Mouse (Mus musculus) neural tube, embryonic 14.5 days (tissue): ENCODE measurements around the gene Xpo6. TPM values are rescaled to one million over a fixed set of nuclear protein-coding genes. Genes with fewer than 3 reads are reported as not detected.

Source experiments
- ATAC-seq: fragments of 200-750 bp; cut with Nextera tagmentation; 2 replicates; pipeline ENCODE4 v1.8.0; 2017; ENCODE audit warnings: low read depth, mild to moderate bottlenecking, moderate TSS enrichment, moderate library complexity
- H3K27ac ChIP-seq: fragments of 300-500 bp; sonication (generic); 2 replicates; pipeline ENCODE4 v1.5.1; 2014; ENCODE audit warnings: low read depth, mild to moderate bottlenecking, control low read depth, low read length, moderate library complexity, mixed read lengths
- H3K27me3 ChIP-seq: fragments of 300-500 bp; sonication (generic); 2 replicates; pipeline ENCODE4 v1.6.1; 2014; ENCODE audit warnings: low read length; ENCODE audit not compliant: control insufficient read depth, insufficient read depth
- H3K36me3 ChIP-seq: fragments of 300-500 bp; sonication (generic); 2 replicates; pipeline ENCODE4 v1.6.1; 2014; ENCODE audit warnings: low read length, mixed read lengths; ENCODE audit not compliant: control insufficient read depth, insufficient read depth
- H3K4me1 ChIP-seq: fragments of 300-500 bp; sonication (generic); 2 replicates; pipeline ENCODE4 v1.6.1; 2014; ENCODE audit warnings: low read length; ENCODE audit not compliant: control insufficient read depth, insufficient read depth
- H3K4me2 ChIP-seq: fragments of 300-500 bp; sonication (generic); 2 replicates; pipeline ENCODE4 v1.6.1; 2014; ENCODE audit warnings: mild to moderate bottlenecking, low read depth, low read length, control low read depth
- H3K4me3 ChIP-seq: fragments of 300-500 bp; sonication (generic); 2 replicates; pipeline ENCODE4 v1.5.1; 2014; ENCODE audit warnings: low read depth, low read length, control low read depth, mixed read lengths
- H3K9ac ChIP-seq: fragments of 300-500 bp; sonication (generic); replicated peaks from 2 replicates; pipeline ENCODE4 v1.6.1; 2014; ENCODE audit warnings: low read depth, mild to moderate bottlenecking, control low read depth, low read length, mixed read lengths
- H3K9me3 ChIP-seq: fragments of 300-500 bp; sonication (generic); 2 replicates; pipeline ENCODE4 v1.6.1; 2016; ENCODE audit warnings: low read length; ENCODE audit not compliant: control insufficient read depth
- WGBS: fragments of 180-500 bp; shearing (Covaris S2); extraction: QIAGEN DNeasy Blood & Tissue Kit; methylation state at CpG from one replicate; pipeline ENCODE4 v1.1.7; 2014; 5-methylcytosine and 5-hydroxymethylcytosine counted together
- polyA plus RNA-seq: library from polyadenylated mRNA; unstranded; fragments of >200 nt; fragmentation: Nextera tagmentation; extraction: Ambion mirVana; gene quantifications from 2 replicates; pipeline ENCODE4 v1.2.1, GENCODE M21; 2014

Xpo6 gene
- polyA plus RNA-seq, 1 experiment from 2014 or later: 77.2 TPM

DNA sequence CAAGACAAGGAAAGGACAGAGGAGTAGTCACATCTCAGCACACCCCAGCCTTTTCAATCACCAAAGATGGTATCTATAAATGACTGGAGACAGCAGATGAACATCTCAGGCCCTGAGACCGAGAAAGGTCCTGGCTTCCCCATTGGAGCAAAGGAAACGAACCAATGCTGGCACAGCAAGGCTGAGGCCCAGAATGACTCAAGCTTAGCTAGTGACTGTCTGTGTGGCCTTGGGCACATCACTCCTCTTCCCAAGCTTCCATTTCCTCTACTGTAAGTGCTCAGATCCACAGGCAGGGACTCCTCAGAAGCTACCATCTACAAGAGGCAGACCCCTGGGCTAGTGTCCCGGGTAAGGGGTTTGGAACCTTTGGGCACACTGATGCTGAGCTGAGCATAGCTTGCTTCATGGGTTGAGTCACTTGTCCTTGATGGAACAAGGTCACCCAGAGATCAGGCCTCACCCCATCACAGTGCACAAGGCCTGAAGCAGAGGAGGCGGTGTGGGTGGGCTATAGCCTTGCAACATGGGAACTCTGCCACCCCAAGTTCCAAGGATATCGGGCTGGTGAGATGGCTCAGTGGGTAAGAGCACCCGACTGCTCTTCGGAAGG is 101.0 kb downstream of the Xpo6 start:
- Histone ChIP-seq H3K36me3 (peaks cover 46% of the 10 kb centered on the region), H3K9me3 (no peaks in the 10 kb centered on the region), H3K27me3 (no peaks in the 10 kb centered on the region), H3K4me2 (no peak overlapping the region), H3K4me3 (no peak overlapping the region), H3K27ac (no peak overlapping the region), H3K9ac (no peak overlapping the region), H3K4me1 (no peaks in the 10 kb centered on the region)
- 95% methylated on average over 7 of the region's 7 CpGs for WGBS
- no peak for ATAC-seq

DNA sequence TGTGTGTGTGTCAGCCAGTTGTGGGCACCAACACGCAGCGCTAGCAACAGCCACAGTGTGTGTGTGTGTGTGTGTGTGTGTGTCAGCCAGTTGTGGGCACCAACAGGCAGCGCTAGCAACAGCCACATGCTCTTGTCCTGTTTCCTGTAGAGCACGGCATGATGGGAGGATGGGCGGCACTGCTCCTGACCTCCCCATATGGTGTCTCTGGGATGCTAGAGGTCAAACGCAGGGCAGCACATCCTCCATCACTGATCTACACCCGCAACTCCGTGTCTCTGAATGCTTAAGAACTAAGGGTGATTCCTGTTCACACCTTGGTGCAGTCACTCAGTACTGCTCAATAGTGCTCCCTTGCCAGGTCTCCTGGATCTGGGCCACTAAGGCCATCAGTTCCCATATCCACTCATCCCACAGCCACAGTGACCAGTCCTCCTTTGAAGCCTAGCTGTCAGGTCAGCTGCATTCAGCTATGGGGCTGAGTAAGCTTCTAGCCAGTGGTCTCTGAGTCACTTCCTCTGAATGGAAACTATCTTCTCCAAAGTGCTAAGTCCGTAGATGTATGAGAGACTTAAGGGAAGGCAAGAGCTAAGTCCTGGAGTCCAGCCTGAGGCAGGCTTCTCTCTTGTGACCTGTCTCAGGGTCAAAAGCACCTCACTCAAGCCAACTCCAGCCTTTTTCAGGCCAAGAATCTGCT is 102.9 kb downstream of the Xpo6 start:
- Histone ChIP-seq H3K4me2 (no peak overlapping the region), H3K27me3 (no peaks in the 10 kb centered on the region), H3K4me3 (no peak overlapping the region), H3K36me3 (peaks cover 35% of the 10 kb centered on the region), H3K9ac (no peak overlapping the region), H3K4me1 (no peaks in the 10 kb centered on the region), H3K9me3 (no peaks in the 10 kb centered on the region), H3K27ac (no peak overlapping the region)
- WGBS: 79% methylated on average over 7 of the region's 9 CpGs
- ATAC-seq: no peak

DNA sequence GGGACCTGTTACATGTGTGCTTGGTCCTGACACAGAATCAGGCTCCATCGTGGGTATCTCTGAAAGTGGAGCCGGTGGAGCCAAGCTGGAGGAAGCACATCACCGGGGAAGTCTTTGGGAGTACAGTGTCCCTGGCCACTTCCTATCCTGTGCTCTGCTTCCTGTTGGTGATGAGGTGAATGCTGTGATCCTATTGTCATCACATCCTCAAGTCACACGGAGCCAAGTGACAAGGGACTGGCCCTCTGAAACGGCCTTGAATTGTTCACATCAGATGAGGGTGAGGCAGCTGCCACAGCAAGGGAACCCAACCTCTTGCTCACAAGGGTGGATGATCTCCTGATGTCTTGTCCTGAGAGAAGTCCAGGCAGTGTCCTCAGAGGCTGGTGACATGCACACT is 103.7 kb downstream of the Xpo6 start:
- 85% methylated on average over 5 of the region's 5 CpGs for WGBS
- no peak for ATAC-seq
- H3K9me3 ChIP-seq: no peaks in the 10 kb centered on the region
- no peaks in the 10 kb centered on the region for H3K4me1 ChIP-seq
- no peak overlapping the region for H3K4me2 ChIP-seq
- no peak overlapping the region for H3K9ac ChIP-seq
- H3K4me3 ChIP-seq: no peak overlapping the region
- H3K36me3 ChIP-seq: peaks cover 27% of the 10 kb centered on the region
- H3K27ac ChIP-seq: no peak overlapping the region
- no peaks in the 10 kb centered on the region for H3K27me3 ChIP-seq

DNA sequence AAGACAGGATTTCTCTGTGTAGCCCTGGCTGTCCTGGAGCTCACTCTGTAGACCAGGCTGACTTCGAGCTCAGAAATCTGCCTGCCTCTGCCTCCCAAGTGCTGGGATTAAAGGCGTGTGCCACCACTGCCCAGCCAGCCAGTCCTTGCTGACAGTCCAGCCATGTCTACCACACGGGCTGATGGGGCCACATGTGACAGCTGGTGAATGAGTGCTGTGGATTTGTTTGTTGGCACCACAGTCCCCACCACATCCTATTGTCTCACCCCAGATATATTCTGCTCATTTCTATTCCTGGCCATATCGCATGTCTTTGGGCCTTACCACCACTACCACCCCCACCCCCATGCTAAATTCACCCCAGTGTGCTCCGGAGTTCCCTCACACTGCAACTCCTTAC is 105.6 kb downstream of the Xpo6 start:
- 91% methylated on average over 5 of the region's 5 CpGs for WGBS
- peaks cover 14% of the 10 kb centered on the region; the same call in 1 of the 2 replicates for H3K36me3 ChIP-seq

DNA sequence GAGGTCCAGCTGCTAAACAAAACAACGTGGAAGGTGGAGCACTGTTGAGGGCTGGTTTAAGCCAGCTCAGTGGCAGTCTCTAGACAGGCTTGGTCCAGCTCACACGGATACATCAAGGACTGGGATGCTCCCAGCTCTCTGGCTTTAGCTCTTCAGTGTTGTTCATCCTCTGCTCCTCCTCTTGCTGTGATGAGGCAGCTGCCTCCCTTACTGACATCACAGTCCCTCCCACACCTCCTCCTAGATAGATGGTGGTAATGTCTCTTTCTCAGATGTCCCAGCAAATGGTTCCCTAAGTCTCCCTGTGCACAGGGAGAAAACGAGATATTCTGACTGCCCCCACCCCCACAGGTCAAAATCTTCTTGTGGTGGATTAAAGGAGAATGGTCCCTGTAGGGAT is 107.1 kb downstream of the Xpo6 start:
- ATAC-seq: no peak
- H3K4me3 ChIP-seq: no peak overlapping the region
- H3K27ac ChIP-seq: no peak overlapping the region
- no peaks in the 10 kb centered on the region for H3K4me1 ChIP-seq
- H3K9ac ChIP-seq: no peak overlapping the region
- no peak overlapping the region for H3K4me2 ChIP-seq
- H3K9me3 ChIP-seq: no peaks in the 10 kb centered on the region
- no peaks in the 10 kb centered on the region for H3K27me3 ChIP-seq
- WGBS: 42% methylated on average over 3 of the region's 3 CpGs
- peaks cover 7% of the 10 kb centered on the region; the same call in 1 of the 2 replicates for H3K36me3 ChIP-seq

More for the DNA sequence above, 105.6 kb downstream of the Xpo6 start:
- H3K4me3 ChIP-seq: no peak overlapping the region
- ATAC-seq: no peak
- H3K27ac ChIP-seq: no peak overlapping the region
- no peaks in the 10 kb centered on the region for H3K27me3 ChIP-seq
- no peaks in the 10 kb centered on the region for H3K4me1 ChIP-seq
- H3K4me2 ChIP-seq: no peak overlapping the region
- H3K9me3 ChIP-seq: no peaks in the 10 kb centered on the region
- H3K9ac ChIP-seq: no peak overlapping the region

DNA sequence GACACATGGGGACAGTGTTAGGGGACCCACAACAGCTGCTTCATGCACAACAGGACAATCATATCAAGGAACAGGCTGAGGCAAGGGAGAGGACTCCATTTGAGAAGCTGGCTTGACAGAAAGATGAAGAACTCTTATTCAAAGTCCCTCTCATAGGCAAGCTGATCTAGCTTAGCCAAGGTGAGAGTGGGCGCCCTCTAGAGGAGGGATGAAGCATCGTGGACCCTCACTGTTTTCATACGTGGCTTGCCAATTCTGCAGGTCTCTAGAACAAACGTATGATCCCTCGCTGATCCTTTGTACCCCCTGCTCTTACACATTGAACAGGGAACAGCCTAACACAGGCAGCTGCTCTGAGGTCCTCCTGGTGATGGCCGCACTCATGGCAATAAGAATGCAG is 110.5 kb downstream of the Xpo6 start:
- Histone ChIP-seq H3K36me3 (no peaks in the 10 kb centered on the region), H3K9me3 (no peaks in the 10 kb centered on the region), H3K4me3 (no peak overlapping the region), H3K9ac (no peak overlapping the region), H3K27me3 (no peaks in the 10 kb centered on the region), H3K27ac (no peak overlapping the region), H3K4me2 (no peak overlapping the region), H3K4me1 (no peaks in the 10 kb centered on the region)
- WGBS: 13% methylated on average over 6 of the region's 6 CpGs
- ATAC-seq: no peak

DNA sequence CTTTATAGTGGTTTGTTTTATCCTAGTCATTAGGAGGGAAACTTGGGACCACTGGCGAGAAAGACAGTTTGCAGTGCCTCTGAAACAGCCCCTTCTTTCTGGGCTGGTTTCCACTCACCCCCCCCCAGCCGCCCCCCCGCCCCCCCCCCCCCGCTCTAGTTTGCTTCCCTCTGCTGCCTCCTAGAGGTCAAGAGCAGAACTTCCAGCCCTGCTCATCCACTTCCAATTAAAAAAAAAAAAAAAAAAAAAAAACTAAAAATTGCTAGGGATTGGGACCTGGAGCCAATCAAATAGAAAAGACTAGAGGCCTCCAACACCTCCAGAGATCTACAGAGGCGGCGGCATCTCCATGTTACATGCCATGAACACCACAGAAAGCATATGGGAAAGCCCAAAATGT is 112.1 kb downstream of the Xpo6 start:
- Histone ChIP-seq H3K4me2 (no peak overlapping the region), H3K9ac (no peak overlapping the region), H3K4me1 (0 out of 2 replicates have a peak, but pooled peaks cover 3% of the 10 kb centered on the region), H3K27ac (no peak overlapping the region), H3K4me3 (no peak overlapping the region), H3K27me3 (0 out of 2 replicates have a peak, but pooled peaks cover 2% of the 10 kb centered on the region), H3K36me3 (no peaks in the 10 kb centered on the region), H3K9me3 (no peaks in the 10 kb centered on the region)
- ATAC-seq: no peak
- 46% methylated on average over 3 of the region's 6 CpGs for WGBS

DNA sequence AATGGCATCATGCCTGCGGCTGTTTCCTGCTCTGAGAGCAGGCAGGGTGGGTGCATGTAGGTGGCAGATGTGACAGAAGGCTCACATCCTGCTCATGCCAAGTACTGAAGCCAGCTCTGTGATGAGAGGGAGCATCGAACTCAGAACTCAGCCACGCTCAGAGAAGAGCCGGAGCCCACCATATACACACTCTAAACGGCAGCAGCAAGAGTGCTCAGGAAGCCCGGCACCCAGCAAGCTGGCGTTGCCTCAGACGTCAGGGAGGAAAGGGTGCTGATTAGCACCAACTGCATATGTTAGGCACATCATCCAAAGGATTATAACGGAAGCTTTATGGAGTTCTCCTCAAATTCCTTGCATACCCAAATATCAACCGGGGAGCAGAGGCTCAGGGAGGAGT is 112.7 kb downstream of the Xpo6 start:
- H3K9ac ChIP-seq: no peak overlapping the region
- H3K4me2 ChIP-seq: no peak overlapping the region
- ATAC-seq: no peak
- H3K27ac ChIP-seq: no peak overlapping the region
- 0 out of 2 replicates have a peak, but pooled peaks cover 3% of the 10 kb centered on the region for H3K4me1 ChIP-seq
- no peaks in the 10 kb centered on the region for H3K36me3 ChIP-seq
- 72% methylated on average over 10 of the region's 10 CpGs for WGBS
- no peaks in the 10 kb centered on the region for H3K9me3 ChIP-seq
- no peak overlapping the region for H3K4me3 ChIP-seq
- H3K27me3 ChIP-seq: 0 out of 2 replicates have a peak, but pooled peaks cover 2% of the 10 kb centered on the region

DNA sequence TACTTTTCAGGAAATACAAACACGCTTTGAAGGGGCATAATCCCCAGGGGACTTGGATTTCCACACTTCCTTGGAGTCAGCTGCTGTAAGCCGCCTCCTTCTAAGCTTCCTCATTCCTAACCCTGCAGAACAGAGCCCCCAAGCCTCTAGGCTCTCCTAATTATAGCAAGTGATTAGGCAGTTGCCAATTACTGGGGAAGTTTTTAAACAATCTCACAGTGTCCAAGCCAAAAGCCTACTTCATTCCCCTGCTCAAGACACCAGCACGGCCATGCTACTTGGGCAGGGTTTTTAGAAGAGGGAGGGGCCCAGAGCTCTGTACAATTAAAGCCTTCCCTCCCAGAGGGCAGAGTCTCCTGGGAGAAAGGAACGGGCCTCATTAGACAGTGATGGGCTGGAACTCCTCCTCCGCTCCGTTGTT is 114.0 kb downstream of the Xpo6 start:
- Histone ChIP-seq H3K27me3 (0 out of 2 replicates have a peak, but pooled peaks cover 2% of the 10 kb centered on the region), H3K9ac (no peak overlapping the region), H3K27ac (no peak overlapping the region), H3K9me3 (no peaks in the 10 kb centered on the region), H3K4me2 (no peak overlapping the region), H3K4me1 (0 out of 2 replicates have a peak, but pooled peaks cover 3% of the 10 kb centered on the region), H3K36me3 (no peaks in the 10 kb centered on the region), H3K4me3 (no peak overlapping the region)
- ATAC-seq: 0 out of 2 replicates have a peak, but pooled peaks have one; percentile 9
- WGBS: 14% methylated on average over 6 of the region's 6 CpGs
